Mouse (Mus musculus): ENCODE results near the gene Slc39a11.

- no peak for TF ChIP-seq CTCF (IDR thresholded peaks at IDR 0.05; ENCODE audit: insufficient read depth, low read length)
- TF ChIP-seq POLR2A (IDR thresholded peaks at IDR 0.05; ENCODE audit: borderline replicate concordance, extremely low read depth, low read depth, low read length), result no peak
These were observed 196.9 kb downstream of the Slc39a11 start for GRCm38 (mm10) chr11:113452861-113453568.
